In genomic region chr12:9090226-9090625, GRCm38 (mm10) we compare ENCODE assay signal across 28 mouse cellular contexts.
DNase-seq lines count a peak whose midpoint lies in the region; ATAC-seq and TF ChIP-seq lines count a peak whose summit lies in the region.
"Had no signal": no experiment of that assay in that cellular context is flagged by ENCODE, and none has a peak within 500 bp of the region (broad histone marks: within the 10 kb centered on the region; RNA-seq: fewer than 3 reads in every experiment).

No protein-coding gene starts in this region.

- H3K4me3 ChIP-seq in heart, embryonic 12.5 days: no peak overlapping the region
- no peak overlapping the region for H3K4me3 ChIP-seq in C2C12 (ENCODE audit: insufficient read depth, poor library complexity, severe bottlenecking)
- H3K4me3 ChIP-seq in myocyte: no peak overlapping the region
- H3K4me3 ChIP-seq in limb, embryonic 10.5 days: no peak overlapping the region
- no peak overlapping the region for H3K4me3 ChIP-seq in neural tube, embryonic 15.5 days (replicated peaks)
- H3K4me3 ChIP-seq in lung, postnatal 0 days (ENCODE audit: low read depth, low read length): no peak overlapping the region
- H3K4me3 ChIP-seq: forebrain, embryonic 13.5 days; heart, embryonic 15.5 days; hindbrain, embryonic 10.5 days; hindbrain, embryonic 13.5 days had no signal

- in situ Hi-C loops in Patski (cut with MboI; ENCODE audit: low pct_unique_long_range_greater_than_20kb): no loop called here

- H3K27me3 ChIP-seq in heart, embryonic 12.5 days (replicated peaks): no peaks in the 10 kb centered on the region
- H3K27me3 ChIP-seq in C2C12 (ENCODE audit: control insufficient read depth, insufficient read depth, insufficient read length): no peaks in the 10 kb centered on the region
- H3K27me3 ChIP-seq in Patski: no peaks in the 10 kb centered on the region
- H3K27me3 ChIP-seq in myocyte (ENCODE audit: control insufficient read depth, insufficient read depth, insufficient read length): no peaks in the 10 kb centered on the region
- H3K27me3 ChIP-seq in limb, embryonic 10.5 days (ENCODE audit: low read depth, poor library complexity, severe bottlenecking): no peaks in the 10 kb centered on the region
- H3K27me3 ChIP-seq in neural tube, embryonic 15.5 days (replicated peaks): no peaks in the 10 kb centered on the region
- no peaks in the 10 kb centered on the region for H3K27me3 ChIP-seq in lung, postnatal 0 days (replicated peaks; ENCODE audit: insufficient read depth, low read length)
- H3K27me3 ChIP-seq: forebrain, embryonic 13.5 days; heart, embryonic 15.5 days; hindbrain, embryonic 13.5 days had no signal

- H3K27ac ChIP-seq in heart, embryonic 12.5 days (ENCODE audit: poor library complexity, severe bottlenecking): no peak overlapping the region
- no peak overlapping the region for H3K27ac ChIP-seq in limb, embryonic 10.5 days
- no peak overlapping the region for H3K27ac ChIP-seq in neural tube, embryonic 15.5 days (replicated peaks)
- H3K27ac ChIP-seq in lung, postnatal 0 days (ENCODE audit: low read length): no peak overlapping the region
- H3K27ac ChIP-seq: forebrain, embryonic 13.5 days; heart, embryonic 15.5 days; hindbrain, embryonic 10.5 days; hindbrain, embryonic 13.5 days had no signal

- H3K9ac ChIP-seq in heart, embryonic 12.5 days: no peak overlapping the region
- no peak overlapping the region for H3K9ac ChIP-seq in neural tube, embryonic 15.5 days (replicated peaks)
- H3K9ac ChIP-seq in lung, postnatal 0 days (replicated peaks; ENCODE audit: low read depth): no peak overlapping the region
- H3K9ac ChIP-seq: forebrain, embryonic 13.5 days; heart, embryonic 15.5 days; hindbrain, embryonic 13.5 days had no signal

- TF ChIP-seq POLR2A in myocyte (IDR thresholded peaks at IDR 0.05; ENCODE audit: insufficient read length, low read depth): no peak

- no peaks in the 10 kb centered on the region for H3K4me1 ChIP-seq in heart, embryonic 12.5 days (replicated peaks)
- no peaks in the 10 kb centered on the region for H3K4me1 ChIP-seq in limb, embryonic 10.5 days
- no peaks in the 10 kb centered on the region for H3K4me1 ChIP-seq in neural tube, embryonic 15.5 days
- H3K4me1 ChIP-seq in lung, postnatal 0 days (ENCODE audit: insufficient read depth, low read depth, low read length): no peaks in the 10 kb centered on the region
- H3K4me1 ChIP-seq: forebrain, embryonic 13.5 days; hindbrain, embryonic 10.5 days; hindbrain, embryonic 13.5 days had no signal

- H3K9me3 ChIP-seq in heart, embryonic 12.5 days (replicated peaks): no peaks in the 10 kb centered on the region
- no peaks in the 10 kb centered on the region for H3K9me3 ChIP-seq in limb, embryonic 10.5 days (replicated peaks)
- H3K9me3 ChIP-seq in neural tube, embryonic 15.5 days (replicated peaks): no peaks in the 10 kb centered on the region
- no peaks in the 10 kb centered on the region for H3K9me3 ChIP-seq in lung, postnatal 0 days (ENCODE audit: low read length)
- H3K9me3 ChIP-seq: forebrain, embryonic 13.5 days; heart, embryonic 15.5 days; hindbrain, embryonic 10.5 days; hindbrain, embryonic 13.5 days had no signal

- DNase-seq in heart, adult 11 months: peak; percentile 75
- peak; percentile 47 for DNase-seq in Patski (ENCODE audit: low read depth, low spot score)
- no peak for DNase-seq in limb, embryonic 10.5 days (ENCODE audit: low spot score)
- DNase-seq in lung, postnatal 0 days (ENCODE audit: low spot score): no peak
- DNase-seq: adrenal gland, adult 8-10 months; adrenal gland, postnatal 25 days; cerebellum, adult 18-20 months; cerebellum, adult 9-10 months; cerebellum, postnatal 14 days; gastrocnemius, postnatal 10 days; gastrocnemius, postnatal 36 days; heart, postnatal 10 days; heart, postnatal 36 days; kidney, adult 2 months had no signal

- TF ChIP-seq EP300 in lung, postnatal 0 days (IDR thresholded peaks at IDR 0.05): no peak

- POLR2A ChIA-PET in Patski (lab: Charles Lee): no interaction called here

- 78% methylated on average over 7 of the region's 7 CpGs for WGBS in heart, embryonic 12.5 days
- 82% methylated on average over 7 of the region's 7 CpGs for WGBS in limb, embryonic 10.5 days
- 88% methylated on average over 7 of the region's 7 CpGs for WGBS in neural tube, embryonic 15.5 days
- WGBS in lung, postnatal 0 days: 45% methylated on average over 7 of the region's 7 CpGs

- H3ac ChIP-seq in C2C12 (ENCODE audit: control insufficient read depth, insufficient read length, low read depth) (no peak overlapping the region), myocyte (ENCODE audit: control insufficient read depth, insufficient read length) (no peak overlapping the region)

- no peaks in the 10 kb centered on the region for H3K79me2 ChIP-seq in C2C12 (ENCODE audit: control insufficient read depth, insufficient read depth)
- no peaks in the 10 kb centered on the region for H3K79me2 ChIP-seq in myocyte (ENCODE audit: control insufficient read depth, insufficient read depth)

- CTCF ChIA-PET in Patski (lab: Charles Lee): interaction anchor here (0.8 kb wide), 1 partner anchor 10 kb away, joined by 3 read pairs; no protein-coding TSS in a partner anchor

- no peaks in the 10 kb centered on the region for H3K36me3 ChIP-seq in heart, embryonic 12.5 days
- H3K36me3 ChIP-seq in C2C12 (ENCODE audit: control insufficient read depth, insufficient read depth): no peaks in the 10 kb centered on the region
- H3K36me3 ChIP-seq in myocyte (ENCODE audit: control insufficient read depth, insufficient read depth): no peaks in the 10 kb centered on the region
- H3K36me3 ChIP-seq in limb, embryonic 10.5 days: no peaks in the 10 kb centered on the region
- no peaks in the 10 kb centered on the region for H3K36me3 ChIP-seq in neural tube, embryonic 15.5 days
- no peaks in the 10 kb centered on the region for H3K36me3 ChIP-seq in lung, postnatal 0 days (ENCODE audit: insufficient read depth, low read length)
- H3K36me3 ChIP-seq: heart, embryonic 15.5 days; hindbrain, embryonic 10.5 days; hindbrain, embryonic 13.5 days had no signal

- no peak for ATAC-seq in heart, embryonic 12.5 days (ENCODE audit: insufficient number of reproducible peaks, low FRiP score)
- ATAC-seq in Patski: peak; percentile 73
- ATAC-seq in neural tube, embryonic 15.5 days (ENCODE audit: low FRiP score): no peak
- ATAC-seq in lung, postnatal 0 days: no peak
- ATAC-seq: activated CD4-positive, CD25-positive, alpha-beta regulatory T cell, adult 4 months; forebrain, embryonic 13.5 days; forebrain, embryonic 16.5 days; hindbrain, embryonic 16.5 days; inflammation-experienced regulatory T-cells, adult 6 months; intestine, postnatal 0 days had no signal

- H3K4me2 ChIP-seq in heart, embryonic 12.5 days: no peak overlapping the region
- peak overlapping the region; percentile 69 for H3K4me2 ChIP-seq in myocyte (ENCODE audit: low read depth)
- H3K4me2 ChIP-seq in neural tube, embryonic 15.5 days: no peak overlapping the region
- no peak overlapping the region for H3K4me2 ChIP-seq in lung, postnatal 0 days (replicated peaks; ENCODE audit: low read depth, low read length)
- H3K4me2 ChIP-seq: forebrain, embryonic 13.5 days; heart, embryonic 11.5 days; heart, embryonic 15.5 days; hindbrain, embryonic 13.5 days had no signal

- no peak for TF ChIP-seq CTCF in C2C12 (IDR thresholded peaks at IDR 0.05; ENCODE audit: control insufficient read depth, insufficient read depth, insufficient read length)
- TF ChIP-seq CTCF in Patski (IDR thresholded peaks at IDR 0.05): no peak
- TF ChIP-seq CTCF in lung, postnatal 0 days (IDR thresholded peaks at IDR 0.05): no peak

- no peaks in the 10 kb centered on the region for H3K79me3 ChIP-seq in C2C12 (ENCODE audit: low read depth)

TF ChIP-seq in C2C12, 6 proteins besides CTCF, POLR2A, EP300 and RAD21:
- TF ChIP-seq FOSL1 (IDR thresholded peaks at IDR 0.05; ENCODE audit: insufficient read depth, low read length, poor library complexity, severe bottlenecking) (peak; percentile 73), MAX (IDR thresholded peaks at IDR 0.05) (peak; percentile 56), CEBPB (IDR thresholded peaks at IDR 0.05; ENCODE audit: low read depth) (no peak), MYOG (IDR thresholded peaks at IDR 0.05; ENCODE audit: control insufficient read depth, extremely low read depth, insufficient read length) (no peak), USF1 (IDR thresholded peaks at IDR 0.05; ENCODE audit: low read depth) (no peak), MYOD1 (IDR thresholded peaks at IDR 0.05; ENCODE audit: control insufficient read depth, insufficient read length, low read depth) (peak; percentile 40)

TF ChIP-seq in myocyte, 11 proteins besides CTCF, POLR2A, EP300 and RAD21:
- TF ChIP-seq E2F4 (IDR thresholded peaks at IDR 0.05; ENCODE audit: insufficient read depth): no peak
- no peak for TF ChIP-seq MYOG (IDR thresholded peaks at IDR 0.05; ENCODE audit: control insufficient read depth in 1 of 3, insufficient read depth in 1 of 3, insufficient read length in 2 of 3, low read depth in 2 of 3)
- no peak for TF ChIP-seq POLR2AphosphoS2 (IDR thresholded peaks at IDR 0.05; ENCODE audit: insufficient read length, low read depth)
- no peak for TF ChIP-seq REST (IDR thresholded peaks at IDR 0.05; ENCODE audit: insufficient read depth, insufficient read length)
TF ChIP-seq in myocyte: peak in this region for 0.

Comparison
In these comparisons a context has a peak if more than half of its experiments do, and no peak if none do; other contexts are left out.
1. DNase-seq: peak in heart, adult 11 months (single experiment) and Patski (single experiment); none in limb, embryonic 10.5 days (single experiment) and lung, postnatal 0 days (single experiment).